Mouse (Mus musculus) naive thymus-derived CD4-positive, alpha-beta T cell, adult 5 months (primary cell): ENCODE data around the gene Gsto2. TPM values are rescaled to one million over a fixed set of nuclear protein-coding genes. Genes with fewer than 3 reads are reported as not detected.

Source experiments
- polyA plus RNA-seq: library from polyadenylated mRNA; unstranded; fragments of 100-300 nt; shearing (Covaris generic); gene quantifications from one replicate; pipeline ENCODE4 v1.2.1, GENCODE M21; 2017

Gsto2 gene
- not detected for polyA plus RNA-seq

DNA sequence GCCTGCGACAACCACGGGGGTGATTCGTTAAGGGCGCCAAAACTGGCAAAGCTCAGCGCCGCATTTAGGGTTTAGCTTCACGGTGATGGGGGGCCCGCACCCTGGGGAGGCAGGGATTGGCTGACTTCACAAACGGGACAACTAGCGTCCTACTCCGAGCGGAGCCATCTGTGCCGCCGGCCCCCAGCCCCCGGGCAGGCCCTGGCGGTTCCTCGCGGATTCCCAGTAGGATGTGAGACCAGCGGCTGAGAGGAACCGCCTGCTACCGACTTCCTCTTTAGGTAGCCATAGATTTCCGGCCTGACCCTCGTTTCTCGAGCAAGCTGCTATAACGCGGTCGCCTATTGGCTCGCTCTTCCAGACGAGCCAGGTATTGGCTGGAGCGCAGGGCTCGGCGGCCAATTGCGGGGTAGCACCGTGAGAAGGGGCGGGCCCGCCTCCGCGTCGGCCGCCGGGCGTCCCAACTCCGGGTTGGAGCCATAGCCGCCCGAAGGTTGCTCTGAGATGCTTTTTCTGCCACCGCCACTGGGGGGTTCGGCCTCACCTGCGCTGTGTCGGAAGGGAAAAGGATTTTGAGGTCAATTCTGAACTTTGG, at the start of gene Gsto2:
Gene Gsto2, plus strand, starts transcription at position 182 of the 595 bp plus-strand sequence.

DNA sequence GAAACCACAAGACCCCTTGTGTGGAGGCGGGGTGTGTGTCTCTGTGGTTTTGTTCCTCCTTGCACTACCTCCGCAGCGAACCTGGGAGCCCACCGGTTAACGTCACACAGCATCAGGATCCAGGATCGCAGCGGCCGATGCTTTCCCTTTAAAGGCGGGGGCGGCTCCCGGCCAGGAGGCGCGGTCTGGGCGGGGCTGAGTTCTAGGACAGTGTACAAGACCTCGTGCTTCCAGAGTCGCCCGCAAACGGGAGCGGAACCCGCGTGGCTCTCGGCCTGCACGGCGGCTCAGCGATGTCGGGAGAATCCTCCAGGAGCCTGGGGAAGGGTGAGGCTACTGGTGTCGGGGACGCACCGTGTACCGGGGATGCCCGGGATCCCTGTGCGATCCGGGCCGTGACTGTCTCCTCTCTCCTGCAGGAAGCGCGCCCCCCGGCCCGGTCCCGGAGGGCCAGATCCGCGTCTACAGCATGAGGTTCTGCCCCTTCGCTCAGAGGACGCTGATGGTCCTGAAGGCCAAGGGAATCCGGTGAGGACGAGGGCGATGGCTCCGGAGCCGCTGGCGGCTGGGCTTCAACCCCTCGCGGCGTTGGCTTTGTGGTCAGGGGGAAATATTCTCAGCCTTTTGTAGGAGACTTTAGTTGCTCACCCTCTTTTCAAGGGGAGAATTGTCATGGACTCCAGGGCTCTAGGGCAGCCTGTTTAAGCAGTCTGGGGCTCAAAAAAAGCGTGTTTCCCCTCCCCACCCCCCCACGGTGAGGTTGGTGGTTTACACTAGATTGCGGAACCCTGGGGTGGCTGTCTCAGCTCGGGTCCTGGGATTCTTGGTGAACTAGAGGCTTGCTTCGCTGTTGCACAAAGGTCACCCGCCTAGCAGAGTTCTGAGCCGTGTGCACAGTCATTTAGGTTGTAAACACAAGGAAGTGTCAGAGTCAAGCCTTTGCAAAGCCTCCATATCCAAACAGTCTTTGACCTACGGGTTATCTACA, 10.2 kb upstream of the Gsto2 start, which contains the start of gene Gsto1:
Gene Gsto1, plus strand, starts transcription at position 175 of the 988 bp plus-strand sequence.

DNA sequence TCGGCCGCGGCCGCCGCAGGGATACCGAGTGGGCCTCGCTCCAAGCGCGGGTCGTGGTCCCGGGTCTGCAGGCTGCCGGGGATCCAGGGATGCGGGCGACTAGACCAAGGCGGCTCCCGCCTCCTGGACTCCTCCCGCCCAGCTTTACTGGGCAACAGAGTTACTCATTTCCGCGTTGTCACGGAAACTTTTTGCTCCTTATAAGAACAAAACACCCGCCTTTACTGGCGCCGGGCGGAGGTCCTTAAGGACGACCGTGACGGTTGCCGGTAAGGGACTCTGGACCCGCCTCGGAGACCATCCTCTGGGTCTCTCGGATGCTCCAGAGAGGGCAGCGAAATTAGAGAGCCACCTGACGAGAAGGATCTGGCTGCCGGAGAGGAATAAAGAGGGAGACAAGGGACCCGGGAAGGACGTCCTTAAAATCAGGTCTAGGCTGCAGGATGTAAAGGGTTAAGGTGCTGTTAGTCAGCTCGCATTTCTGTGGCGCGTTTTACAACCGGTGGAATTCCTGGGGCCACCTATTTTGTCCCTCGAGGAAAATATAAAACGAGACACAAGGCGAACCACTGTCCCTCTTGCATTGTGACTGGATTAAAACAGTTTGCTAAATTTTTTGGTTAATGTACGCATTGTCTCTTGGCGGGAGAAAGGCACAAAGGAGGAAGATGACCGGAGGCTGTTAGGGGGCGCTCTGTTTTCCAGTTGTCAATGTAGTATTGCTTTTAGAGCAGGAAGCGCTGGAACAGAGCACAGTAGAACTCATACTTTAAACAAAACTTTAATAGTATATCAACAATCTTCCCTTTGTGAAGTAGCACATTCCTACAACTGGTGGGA, 54.0 kb downstream of the Gsto2 start, which contains the start of the genes Cfap43 and Itprip:
Gene Cfap43, minus strand, starts transcription at position 162 of the 840 bp plus-strand sequence.
Gene Itprip, minus strand, starts transcription at position 174 of the 840 bp plus-strand sequence.

Other genes with a start within 250 kb of the Gsto2 start
- not detected for gene Col17a1, start 173.4 kb upstream of the Gsto2 start, polyA plus RNA-seq
- 143 TPM for gene Sfr1, start 133.9 kb upstream of the Gsto2 start, polyA plus RNA-seq
- 18.6 TPM for gene Gsto1, start 10.6 kb upstream of the Gsto2 start, polyA plus RNA-seq
- 0.35 TPM for gene Cfap43, start 53.8 kb downstream of the Gsto2 start, polyA plus RNA-seq
- 86.7 TPM for gene Itprip, start 53.8 kb downstream of the Gsto2 start, polyA plus RNA-seq
- not detected for gene Cfap58, start 72.1 kb downstream of the Gsto2 start, polyA plus RNA-seq